Mouse (Mus musculus) G1E (cell line): ENCODE data around the gene Rrp1. TPM values are rescaled to one million over a fixed set of nuclear protein-coding genes. Genes with fewer than 3 reads are reported as not detected.
"Not testable (repeated sequence)": the region's sequence is repeated elsewhere in the genome, so short reads cannot be mapped to it uniquely, and the experiment has no call there.

Experiments used
- ATAC-seq: 2 replicates; pipeline ENCODE4 v1.8.0; 2016; ENCODE audit warnings: mild to moderate bottlenecking; ENCODE audit not compliant: insufficient number of reproducible peaks, poor library complexity, low FRiP score, severe bottlenecking; ENCODE audit errors: extremely low read depth
- DNase-seq: peaks from one replicate; pipeline ENCODE4 v3.0.0; 2012; ENCODE audit warnings: low spot score
- H3K27me3 ChIP-seq: 2 replicates; pipeline ENCODE4 v1.6.1; 2012; ENCODE audit warnings: mild to moderate bottlenecking, low read length, inconsistent platforms; ENCODE audit not compliant: insufficient read depth
- H3K36me3 ChIP-seq: replicated peaks from 2 replicates; pipeline ENCODE3; 2012; ENCODE audit warnings: mild to moderate bottlenecking, inconsistent platforms
- H3K4me1 ChIP-seq: 2 replicates; pipeline ENCODE4 v1.6.1; 2012; ENCODE audit warnings: low read depth, low read length, inconsistent platforms, mixed read lengths; ENCODE audit not compliant: insufficient read depth
- H3K4me3 ChIP-seq: 2 replicates; pipeline ENCODE4 v1.5.1; 2012; ENCODE audit warnings: low read depth, mild to moderate bottlenecking, inconsistent platforms, low read length, moderate library complexity, mixed read lengths
- H3K9me3 ChIP-seq: replicated peaks from 2 replicates; pipeline ENCODE4 v1.6.1; 2012; ENCODE audit warnings: inconsistent platforms
- CTCF ChIP-seq: IDR thresholded peaks from 2 replicates; pipeline ENCODE4 v1.5.1; 2012; ENCODE audit warnings: low read depth, low read length, inconsistent platforms, mixed read lengths
- GATA1 ChIP-seq: IDR thresholded peaks from 2 replicates; pipeline ENCODE4 v1.6.1; 2012; ENCODE audit warnings: borderline replicate concordance, low read length, inconsistent platforms, mixed read lengths
- GATA2 ChIP-seq: IDR thresholded peaks from 2 replicates; pipeline ENCODE4 v1.6.1; 2012; ENCODE audit warnings: low read depth, low read length, inconsistent platforms, borderline replicate concordance
- POLR2AphosphoS5 ChIP-seq: IDR thresholded peaks from 2 replicates; pipeline ENCODE4 v1.6.1; 2012; ENCODE audit warnings: low read depth, low read length, inconsistent platforms; ENCODE audit not compliant: insufficient replicate concordance
- TAL1 ChIP-seq: conservative IDR thresholded peaks from 2 replicates; pipeline ENCODE4 v1.6.1; 2012; ENCODE audit warnings: low read depth, low read length, inconsistent platforms, mixed read lengths
- polyA plus RNA-seq: library from polyadenylated mRNA; stranded (reverse); fragments of >175 nt; gene quantifications from 2 replicates; pipeline ENCODE4 v1.2.3, GENCODE M21; 2012
- total RNA-seq, 2 experiments: library from RNA; stranded (forward) in 1 of 2; stranded (reverse) in 1 of 2; fragments of 200-1000 nt in 1 of 2; fragments of >200 nt in 1 of 2; fragmentation: Nextera tagmentation in 1 of 2; gene quantifications; 2 replicates each; pipeline ENCODE4 v1.2.3; 2014 to 2017

Gene Rrp1
- total and polyA plus RNA-seq, 3 experiments, result 172 to 464 (median 420) TPM

- no peak for ATAC-seq
Observed at GRCm38 (mm10) chr10:78426117-78426735, 13.4 kb upstream of the Rrp1 start.

GRCm38 (mm10) chr10:78425181-78426041 is 12.6 kb upstream of the Rrp1 start, which contains the start of gene Cstb:
Cstb (plus strand) TSS chr10:78425669.
- ATAC-seq, result peak; percentile 93
- Histone ChIP-seq H3K4me1 (peaks cover 53% of the 10 kb centered on the region), H3K36me3 (peaks cover 30% of the 10 kb centered on the region), H3K9me3 (no peaks in the 10 kb centered on the region), H3K4me3 (peak within 1 kb of the TSS; percentile 95), H3K27me3 (peaks cover 2% of the 10 kb centered on the region; the same call in 1 of the 2 replicates)
- TF ChIP-seq TAL1, result no peak
- TF ChIP-seq GATA2, result no peak
- TF ChIP-seq GATA1, result no peak
- peak; percentile 94 for DNase-seq

More at GRCm38 (mm10) chr10:78426117-78426735, 13.4 kb upstream of the Rrp1 start:
- Histone ChIP-seq H3K4me1 (peaks cover 53% of the 10 kb centered on the region), H3K27me3 (no peaks in the 10 kb centered on the region), H3K36me3 (peaks cover 30% of the 10 kb centered on the region), H3K9me3 (no peaks in the 10 kb centered on the region), H3K4me3 (peak overlapping the region; percentile 95)
- TF ChIP-seq CTCF (no peak), POLR2AphosphoS5 (no peak), GATA1 (no peak), GATA2 (no peak), TAL1 (no peak)
- no peak for DNase-seq

- no peak for DNase-seq
- Histone ChIP-seq H3K9me3 (no peaks in the 10 kb centered on the region), H3K27me3 (peaks cover 4% of the 10 kb centered on the region; the same call in 1 of the 2 replicates), H3K4me1 (peaks cover 41% of the 10 kb centered on the region), H3K4me3 (no peak overlapping the region), H3K36me3 (peaks cover 12% of the 10 kb centered on the region)
- no peak for TF ChIP-seq GATA1
- no peak for TF ChIP-seq GATA2
- no peak for TF ChIP-seq POLR2AphosphoS5
- TF ChIP-seq CTCF, result no peak
- no peak for TF ChIP-seq TAL1
- ATAC-seq, result 0 out of 2 replicates have a peak, but pooled peaks have one; percentile 15
Observed at GRCm38 (mm10) chr10:78422614-78423013, 9.8 kb upstream of the Rrp1 start.

GRCm38 (mm10) chr10:78420929-78421328 is 8.1 kb upstream of the Rrp1 start:
- no peak overlapping the region for H3K4me3 ChIP-seq
- DNase-seq, result no peak
- H3K27me3 ChIP-seq, result peaks cover 4% of the 10 kb centered on the region; the same call in 1 of the 2 replicates
- peaks cover 34% of the 10 kb centered on the region for H3K4me1 ChIP-seq
- no peak for ATAC-seq
- H3K9me3 ChIP-seq, result no peaks in the 10 kb centered on the region
- no peak for TF ChIP-seq CTCF
- no peak for TF ChIP-seq GATA2
- TF ChIP-seq GATA1, result no peak
- no peak for TF ChIP-seq TAL1
- TF ChIP-seq POLR2AphosphoS5, result no peak
- H3K36me3 ChIP-seq, result no peaks in the 10 kb centered on the region

- DNase-seq (no peak), ATAC-seq (no peak)
Observed at GRCm38 (mm10) chr10:78418791-78419190, 5.9 kb upstream of the Rrp1 start.

GRCm38 (mm10) chr10:78417888-78418287 is 5.0 kb upstream of the Rrp1 start:
- no peak overlapping the region for H3K4me3 ChIP-seq
- H3K36me3 ChIP-seq, result no peaks in the 10 kb centered on the region
- ATAC-seq, result no peak
- peaks cover 27% of the 10 kb centered on the region for H3K4me1 ChIP-seq
- TF ChIP-seq GATA1, result no peak
- no peak for TF ChIP-seq CTCF
- no peak for TF ChIP-seq TAL1
- no peak for TF ChIP-seq POLR2AphosphoS5
- no peak for TF ChIP-seq GATA2
- H3K27me3 ChIP-seq, result peaks cover 4% of the 10 kb centered on the region; the same call in 1 of the 2 replicates
- no peak for DNase-seq
- H3K9me3 ChIP-seq, result no peaks in the 10 kb centered on the region

More at GRCm38 (mm10) chr10:78418791-78419190, 5.9 kb upstream of the Rrp1 start:
- H3K9me3 ChIP-seq, result no peaks in the 10 kb centered on the region
- no peaks in the 10 kb centered on the region for H3K36me3 ChIP-seq
- peaks cover 22% of the 10 kb centered on the region for H3K4me1 ChIP-seq
- no peak for TF ChIP-seq CTCF
- no peak overlapping the region for H3K4me3 ChIP-seq
- peaks cover 4% of the 10 kb centered on the region; the same call in 1 of the 2 replicates for H3K27me3 ChIP-seq

- not testable (repeated sequence) for DNase-seq, H3K9me3 ChIP-seq, H3K4me3 ChIP-seq, H3K27me3 ChIP-seq, ATAC-seq
- peaks cover 37% of the 10 kb centered on the region for H3K4me1 ChIP-seq
- H3K36me3 ChIP-seq, result peaks cover 15% of the 10 kb centered on the region
Observed at GRCm38 (mm10) chr10:78414936-78415335, 2.1 kb upstream of the Rrp1 start.
